Mouse (Mus musculus) monocyte, adult 2 months (primary cell): Measurements from ENCODE around the gene Ptpn3.
"Not testable (repeated sequence)": the region's sequence is repeated elsewhere in the genome, so short reads cannot be mapped to it uniquely, and the experiment has no call there.

Experiments used
- DNase-seq, 2 experiments: peaks; one replicate each; pipeline ENCODE4 v3.0.0; 2022; ENCODE audit warnings: low spot score in 2 of 2, low read depth in 1 of 2

Ptpn3 gene

DNA sequence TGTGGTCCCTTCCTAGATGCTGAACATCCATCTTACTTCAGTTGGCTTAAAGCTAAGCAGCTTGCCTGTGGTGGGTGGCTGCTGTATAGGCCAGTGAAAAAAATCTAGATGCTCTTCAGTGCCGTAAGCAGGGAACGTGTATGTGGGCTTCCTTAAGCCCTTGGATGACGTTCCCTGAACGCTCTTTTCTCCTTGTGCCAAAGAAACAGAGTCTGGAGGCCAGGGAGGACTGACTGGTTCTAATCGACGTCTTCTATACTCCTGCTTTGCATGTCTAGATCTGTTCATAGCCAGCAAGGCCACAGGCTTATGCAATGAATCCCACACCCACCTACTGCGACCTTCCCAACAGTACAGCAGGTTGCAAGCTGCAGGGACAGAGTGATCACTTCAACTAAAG is 71.3 kb downstream of the Ptpn3 start:
- no peak for DNase-seq

DNA sequence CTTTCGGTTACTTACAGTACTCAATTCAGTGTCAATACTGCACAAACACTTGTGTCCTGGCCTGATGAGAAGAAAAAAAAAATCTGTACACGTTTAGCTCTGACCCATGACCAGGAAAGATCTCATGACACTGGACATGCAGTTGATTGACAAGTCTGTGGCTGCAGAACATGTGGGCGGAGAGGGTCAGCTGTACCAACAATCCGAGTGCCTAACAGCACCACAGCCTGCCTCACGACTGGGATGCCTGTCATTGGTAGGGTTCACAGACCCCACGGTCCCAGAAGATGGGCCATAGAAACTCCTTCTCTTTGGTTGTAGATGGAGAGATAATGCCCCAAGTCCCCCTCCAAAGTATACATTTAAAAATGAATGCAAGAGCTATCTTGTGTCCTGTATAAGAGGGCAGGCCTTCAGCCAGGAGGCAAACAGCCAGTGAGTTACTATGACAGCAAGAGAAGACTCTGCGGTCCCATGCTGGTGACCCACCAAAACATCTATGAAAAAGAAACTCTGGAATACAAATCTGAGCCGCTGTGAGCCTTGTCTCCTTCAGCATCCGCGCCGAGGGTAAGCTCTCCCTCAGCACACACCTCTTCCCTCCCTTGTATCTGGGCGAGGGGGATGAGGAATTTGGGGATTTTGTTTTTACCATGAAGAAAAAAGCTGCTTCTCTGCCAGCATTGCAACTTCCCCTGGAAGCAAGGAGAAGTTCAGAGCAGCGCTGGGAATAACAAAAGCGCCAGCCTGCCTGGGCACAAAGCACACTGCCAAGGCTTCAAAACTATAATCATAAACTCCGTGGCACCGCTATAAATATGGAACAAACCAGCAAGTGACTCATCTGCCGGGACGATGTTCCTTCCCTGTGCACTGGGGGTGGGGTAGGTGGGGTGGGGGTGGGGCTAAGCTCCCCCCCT is 72.8 kb downstream of the Ptpn3 start:
- DNase-seq, result no peak

DNA sequence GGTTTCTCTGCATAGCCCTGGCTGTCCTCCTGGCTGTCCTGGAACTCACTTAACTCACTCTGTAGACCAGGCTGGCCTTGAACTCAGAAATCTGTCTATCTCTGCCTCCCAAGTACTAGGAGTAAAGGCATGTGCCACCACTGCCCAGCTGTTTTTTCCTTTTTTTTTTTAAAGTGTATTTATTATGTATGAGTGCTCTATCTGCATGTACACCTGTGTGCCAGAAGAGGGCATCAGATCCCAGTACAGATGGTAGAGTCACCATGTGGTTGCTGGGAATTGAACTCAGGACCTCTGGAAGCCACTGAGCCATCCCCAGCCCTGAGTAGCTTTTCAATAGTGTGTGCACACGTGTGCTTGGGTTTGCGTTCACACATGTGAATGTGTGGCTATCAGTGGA is 76.9 kb downstream of the Ptpn3 start:
- DNase-seq, result no peak

DNA sequence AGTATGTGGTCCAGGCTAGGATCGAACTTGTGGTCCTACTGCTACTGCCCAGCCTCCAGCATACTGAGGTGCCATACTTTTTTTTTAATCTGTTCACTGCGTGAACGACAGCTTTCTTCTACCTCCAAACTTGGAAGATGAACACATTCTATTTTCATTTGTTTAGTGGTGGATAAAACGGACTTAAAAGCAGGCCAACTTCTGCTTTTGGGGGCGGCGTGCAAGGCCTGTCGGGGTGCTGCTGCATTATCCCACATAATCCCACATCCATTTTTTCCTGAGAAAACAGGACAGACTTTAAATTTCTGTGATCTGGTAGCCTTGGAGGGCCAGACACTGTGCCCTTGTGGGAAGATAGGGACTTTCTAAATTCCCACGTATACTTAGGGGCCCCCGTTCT is 83.9 kb downstream of the Ptpn3 start:
- DNase-seq, result no peak

DNA sequence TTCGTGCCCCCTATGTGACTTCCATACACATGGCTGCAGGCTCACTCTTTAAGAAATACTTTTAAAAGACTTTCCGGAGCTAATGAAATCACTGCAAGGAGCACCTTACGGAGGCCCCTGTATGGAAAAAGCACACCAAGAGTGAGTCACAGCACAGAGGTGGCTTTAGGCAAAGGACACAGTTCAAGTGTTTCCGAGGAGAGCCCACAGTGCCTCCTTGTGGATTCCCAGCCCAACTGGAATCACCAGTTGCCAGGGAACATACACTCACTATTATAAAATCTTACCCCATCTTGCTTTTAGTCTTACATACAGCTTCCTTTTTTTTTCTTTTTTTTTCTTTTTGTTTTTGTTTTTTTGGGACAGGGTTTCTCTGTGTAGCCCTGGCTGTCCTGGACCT is 85.1 kb downstream of the Ptpn3 start:
- no peak for DNase-seq

DNA sequence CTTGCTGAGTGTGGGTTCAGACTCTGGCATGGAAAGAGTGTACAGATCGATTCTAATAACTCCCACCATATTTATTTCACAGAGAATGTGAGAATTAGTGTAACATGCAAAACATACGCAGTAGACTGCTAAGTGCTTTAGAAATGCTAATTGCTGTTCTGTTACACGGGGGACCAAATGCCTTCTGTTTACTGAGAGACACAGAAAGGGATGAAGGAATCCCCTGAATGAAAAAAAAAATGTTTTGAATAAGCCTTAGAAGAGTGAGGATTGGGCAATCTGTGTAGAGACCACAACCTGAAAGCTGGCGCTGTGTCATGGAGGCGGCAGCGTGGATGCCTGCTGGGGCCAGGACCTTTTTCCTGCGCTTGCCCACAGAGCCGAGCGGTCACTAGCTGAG is 86.8 kb downstream of the Ptpn3 start:
- no peak for DNase-seq

DNA sequence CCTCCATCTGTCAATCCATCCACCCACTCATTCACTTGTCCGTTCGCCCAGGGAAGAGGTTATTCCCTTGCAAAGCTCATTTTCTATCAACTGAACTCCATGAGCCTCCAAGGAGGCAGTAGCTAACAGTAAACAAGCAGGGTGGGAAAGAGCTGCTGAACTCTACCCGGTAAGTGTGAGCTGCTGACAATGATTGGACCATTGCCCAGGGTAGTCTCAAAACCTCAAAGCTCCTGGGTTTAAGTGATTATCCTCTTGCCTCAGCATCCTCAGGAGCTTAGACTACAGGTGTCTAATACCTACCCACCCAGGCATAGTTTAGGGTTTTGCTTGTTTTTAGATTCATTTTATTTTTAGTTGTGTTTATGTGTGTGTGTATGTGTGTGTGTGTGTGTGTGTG is 87.5 kb downstream of the Ptpn3 start:
- no peak for DNase-seq

DNA sequence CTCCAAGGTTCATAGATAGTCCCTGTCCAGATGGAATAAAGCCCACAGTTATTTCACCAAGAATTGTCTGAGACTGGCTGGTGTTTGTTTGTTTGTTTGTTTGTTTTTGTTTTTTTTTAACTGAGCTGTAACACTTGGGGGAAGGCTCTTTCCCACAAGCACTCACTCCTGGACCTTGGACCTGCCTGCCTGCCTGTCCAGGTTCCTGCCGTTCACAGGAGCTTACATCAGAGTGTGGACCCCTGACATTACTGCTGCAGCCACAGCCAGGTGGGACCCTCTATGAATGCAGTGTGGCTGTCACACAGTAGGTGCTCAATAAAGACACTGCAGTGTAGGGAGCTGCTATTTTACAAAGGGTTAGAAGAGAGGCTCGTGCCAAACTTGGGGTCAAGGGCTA is 89.9 kb downstream of the Ptpn3 start:
- no peak for DNase-seq

DNA sequence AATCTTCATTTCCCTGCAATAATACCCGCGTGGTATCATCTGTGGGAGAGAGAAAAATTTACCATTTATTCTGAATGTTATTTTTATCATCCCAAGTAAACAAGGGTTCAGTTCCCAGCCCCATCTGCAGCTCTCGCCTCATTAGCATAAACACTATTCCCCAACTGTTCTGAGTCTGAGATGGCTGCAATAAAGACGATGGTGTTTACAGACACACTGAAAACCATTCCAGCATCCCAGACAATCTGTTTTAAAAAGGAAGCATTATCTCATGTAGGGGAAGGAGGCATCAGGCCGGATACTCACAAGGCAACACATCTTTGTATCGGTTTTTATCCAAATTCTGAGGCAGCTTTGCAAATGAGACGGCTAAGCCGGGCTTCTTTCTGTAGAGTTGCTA is 95.7 kb downstream of the Ptpn3 start:
- DNase-seq, result no peak

DNA sequence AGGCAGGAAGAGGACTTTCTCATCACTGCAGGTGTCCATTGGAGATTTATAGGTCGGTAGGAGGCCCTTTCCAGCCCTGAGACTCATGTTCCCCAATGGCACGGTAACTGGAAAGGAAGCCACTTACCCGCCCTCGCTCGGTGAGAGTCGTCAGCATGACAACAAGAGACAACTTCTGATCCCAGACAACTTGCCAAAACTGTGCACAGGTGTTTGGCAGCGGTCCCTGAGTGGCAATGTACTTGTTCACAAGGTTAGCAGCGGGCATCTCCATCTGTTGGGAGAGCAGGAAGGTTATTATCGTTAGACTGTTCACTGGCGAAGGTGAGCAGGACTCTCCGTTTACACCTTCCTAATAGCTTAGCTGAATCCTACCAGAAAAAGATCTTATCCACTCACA is 96.9 kb downstream of the Ptpn3 start:
- DNase-seq, result no peak

DNA sequence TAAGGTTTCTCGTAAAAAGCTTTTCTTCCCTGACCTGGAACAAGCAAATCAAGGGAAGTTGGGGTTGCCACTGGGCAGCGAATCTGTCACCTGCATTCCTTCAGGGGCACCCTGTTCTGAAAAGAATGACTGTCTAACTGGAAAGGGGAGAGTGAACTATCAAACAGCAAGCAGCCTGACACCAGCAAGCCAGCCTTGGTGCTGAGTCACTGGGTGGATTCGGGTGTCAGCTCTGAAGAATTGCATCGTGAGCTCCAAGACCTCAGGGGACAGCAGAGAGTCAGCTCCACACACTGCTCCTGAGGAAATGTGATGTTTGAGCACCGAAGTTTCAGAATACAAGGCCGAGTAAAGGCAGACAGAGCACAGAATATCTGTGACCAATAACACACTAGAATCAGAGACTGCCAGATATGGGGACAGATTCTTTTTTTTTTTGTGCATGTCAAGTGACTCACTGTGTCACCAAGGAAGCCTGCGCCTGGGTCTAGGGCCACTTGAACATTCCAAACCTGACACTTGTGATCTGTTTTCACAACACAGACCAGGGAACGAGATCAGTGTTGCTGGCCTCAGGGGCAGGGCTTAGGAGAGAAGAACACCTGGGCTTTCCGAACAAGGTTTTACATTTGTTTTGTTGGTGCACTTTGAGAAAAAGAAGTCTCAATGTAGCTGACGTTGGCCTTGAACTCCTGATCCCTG is 98.8 kb downstream of the Ptpn3 start:
- DNase-seq, result no peak

DNA sequence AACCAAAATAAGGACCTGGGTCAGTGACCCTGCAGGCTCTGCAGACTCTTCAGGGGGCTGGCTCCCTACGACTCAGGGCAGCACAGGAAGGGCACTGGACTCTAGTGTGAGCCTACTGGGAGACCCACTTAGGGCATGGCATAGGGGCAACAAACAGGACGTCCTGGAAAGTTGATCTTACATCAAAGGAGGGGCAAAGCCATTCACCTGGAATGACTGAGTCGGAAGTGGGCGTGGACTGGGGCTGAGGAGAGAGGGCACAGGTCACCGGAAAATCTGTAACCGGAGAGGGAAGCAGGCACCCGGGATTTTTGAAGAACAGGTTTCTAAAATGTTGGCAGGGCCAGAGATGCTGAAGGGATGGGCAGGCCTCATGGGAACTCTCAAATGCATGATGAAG is 99.5 kb downstream of the Ptpn3 start:
- DNase-seq, result no peak

DNA sequence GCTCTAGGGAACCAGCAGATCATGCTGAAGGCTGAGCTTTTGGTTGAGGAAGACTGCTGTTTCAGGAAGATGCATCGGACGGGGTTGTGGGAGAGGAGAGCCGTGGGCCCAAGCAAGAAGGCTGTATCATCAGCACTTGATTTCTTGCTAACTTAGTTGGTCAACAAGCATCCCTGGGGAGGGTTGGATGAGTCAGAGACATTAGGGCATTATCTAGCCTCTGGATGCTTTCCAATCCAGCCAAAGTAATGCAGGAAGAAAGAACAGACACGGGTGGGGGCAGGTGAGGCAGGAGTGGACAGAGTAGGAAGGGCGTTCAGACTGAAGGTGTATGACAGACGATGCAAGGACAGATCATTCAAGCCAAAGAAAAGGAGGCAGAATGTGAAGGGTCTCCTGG is 101.0 kb downstream of the Ptpn3 start:
- no peak for DNase-seq

DNA sequence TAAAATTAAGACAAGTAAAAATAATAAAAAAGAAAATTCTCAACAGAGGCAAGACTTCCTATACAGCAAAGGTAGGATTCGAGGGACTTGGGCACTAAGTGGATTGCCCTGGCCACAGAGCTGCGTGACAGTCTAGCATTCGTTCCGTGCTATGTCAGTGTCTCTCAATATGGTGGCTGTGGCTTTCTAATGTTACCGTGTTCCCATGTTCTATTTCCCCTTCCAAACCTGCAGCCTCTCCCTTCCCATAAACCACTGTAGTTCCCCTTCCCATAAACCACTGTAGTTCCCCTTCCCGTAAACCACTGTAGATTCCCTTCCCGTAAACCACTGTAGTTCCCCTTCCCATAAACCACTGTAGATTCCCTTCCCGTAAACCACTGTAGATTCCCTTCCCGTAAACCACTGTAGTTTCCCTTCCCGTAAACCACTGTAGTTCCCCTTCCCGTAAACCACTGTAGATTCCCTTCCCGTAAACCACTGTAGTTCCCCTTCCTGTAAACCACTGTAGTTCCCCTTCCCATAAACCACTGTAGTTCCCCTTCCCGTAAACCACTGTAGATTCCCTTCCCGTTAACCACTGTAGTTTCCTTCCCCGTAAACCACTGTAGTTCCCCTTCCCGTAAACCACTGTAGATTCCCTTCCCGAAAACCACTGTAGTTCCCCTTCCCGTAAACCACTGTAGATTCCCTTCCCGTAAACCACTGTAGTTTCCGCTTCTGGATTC is 102.8 kb downstream of the Ptpn3 start:
- DNase-seq, result not testable (repeated sequence)

DNA sequence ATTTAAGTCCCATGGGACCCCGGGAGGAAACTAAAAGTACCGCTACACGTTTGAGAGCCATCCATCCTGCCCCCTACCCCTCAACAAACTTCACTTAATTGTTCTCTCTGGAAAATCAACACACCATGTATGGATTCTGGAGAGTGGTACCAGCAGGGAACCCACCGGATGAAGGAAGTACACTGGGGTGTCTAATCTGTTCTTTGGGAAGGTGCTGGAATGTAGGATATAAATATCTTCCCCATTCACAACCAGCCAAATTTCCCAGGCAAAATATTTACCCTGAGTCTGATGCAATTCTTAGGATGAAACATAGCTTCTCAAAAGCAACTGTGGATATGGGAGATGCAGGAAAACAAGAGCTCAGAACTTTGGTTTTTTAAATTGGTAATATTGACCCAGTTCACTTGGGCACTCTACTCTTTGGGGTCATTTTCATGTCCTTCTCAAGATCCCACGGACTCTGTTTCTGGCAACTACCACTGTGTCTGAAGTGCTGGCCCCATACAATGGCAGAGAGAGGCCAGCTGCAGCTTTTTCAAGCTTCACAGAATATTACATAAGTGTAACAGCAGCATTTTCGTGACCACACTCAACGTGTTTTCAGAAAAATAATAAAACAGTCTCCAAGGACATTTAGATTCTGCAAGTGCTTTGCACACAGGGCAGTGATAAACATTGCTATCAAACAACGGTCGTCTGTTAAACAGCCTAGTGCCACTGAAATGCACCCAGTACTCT is 109.9 kb downstream of the Ptpn3 start:
- DNase-seq, result no peak

DNA sequence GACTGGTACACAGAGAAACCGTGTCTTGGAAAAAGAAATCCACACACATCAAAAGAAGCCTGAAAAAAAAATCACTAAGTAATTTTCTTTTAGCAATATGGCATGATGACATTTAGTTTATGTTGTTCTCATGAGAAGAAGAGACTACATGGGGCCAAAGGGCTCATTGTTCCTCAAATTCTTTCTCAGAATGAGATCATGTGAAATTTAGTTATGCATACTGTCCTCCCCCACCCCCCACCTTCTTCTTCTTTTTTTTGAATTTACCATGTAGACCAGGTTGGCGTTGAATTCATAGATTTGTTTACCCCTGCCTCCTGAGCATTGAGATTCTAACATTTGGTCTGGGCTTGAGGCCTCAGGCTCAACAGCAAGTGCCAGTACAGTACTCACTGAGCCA is 111.8 kb downstream of the Ptpn3 start:
- DNase-seq, result no peak

DNA sequence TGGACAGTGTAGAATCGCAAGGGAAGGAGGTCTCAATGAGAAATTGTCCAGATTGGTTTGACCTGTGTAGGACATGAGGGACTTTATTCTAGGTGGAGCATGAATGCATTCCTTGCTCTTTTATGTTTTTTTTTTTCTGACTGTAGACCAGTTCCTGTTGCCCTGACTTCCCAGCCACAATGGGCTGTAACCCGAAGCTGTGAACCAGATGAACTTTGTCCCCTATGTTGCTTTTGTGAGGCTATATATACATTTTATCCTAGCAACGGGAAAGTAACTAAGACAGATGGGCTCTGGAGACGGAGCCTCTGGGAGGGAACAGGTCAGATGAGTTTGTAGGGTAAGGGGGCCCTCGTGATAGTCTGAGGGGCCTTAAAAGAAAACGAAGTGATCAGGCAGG is 115.6 kb downstream of the Ptpn3 start:
- DNase-seq, result no peak

DNA sequence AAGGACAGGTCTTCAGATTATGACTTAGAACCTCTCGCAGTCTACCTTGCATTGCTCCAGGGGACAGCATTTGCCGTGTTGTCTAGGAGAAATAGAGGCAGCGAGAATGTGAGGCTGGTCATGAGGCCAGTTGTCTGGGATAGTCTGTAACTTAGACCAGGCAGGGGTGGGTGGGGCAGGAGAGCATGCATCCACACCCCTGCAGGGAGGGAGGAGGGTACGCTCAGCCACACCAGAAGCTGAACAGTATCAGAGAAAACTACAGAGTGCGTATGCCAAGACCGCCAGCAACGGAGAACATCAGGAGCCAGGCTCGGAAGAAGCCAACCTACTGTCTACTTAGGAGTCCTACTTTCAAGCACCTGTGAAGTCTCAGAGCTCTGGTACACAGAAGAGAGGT is 116.2 kb downstream of the Ptpn3 start:
- DNase-seq, result no peak

DNA sequence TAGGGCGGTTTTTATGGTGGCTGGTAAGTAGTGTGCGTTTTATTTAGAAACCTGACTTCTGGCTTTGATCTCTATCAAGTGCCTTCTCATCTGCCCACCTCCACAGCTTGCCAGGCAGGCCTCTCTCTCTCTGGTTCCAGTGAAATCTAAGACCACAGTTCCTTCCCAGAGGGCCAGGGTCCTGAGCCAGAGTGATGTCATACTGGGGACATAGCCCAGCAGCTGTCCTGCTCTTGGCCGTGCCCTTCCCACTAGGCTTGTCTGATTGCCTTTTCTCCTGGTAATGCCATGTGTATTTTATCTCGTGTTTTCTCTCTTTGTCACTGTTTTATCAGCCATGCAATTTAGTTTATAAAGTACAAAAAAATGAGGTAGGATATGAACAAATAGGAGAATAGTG is 118.1 kb downstream of the Ptpn3 start:
- no peak for DNase-seq

DNA sequence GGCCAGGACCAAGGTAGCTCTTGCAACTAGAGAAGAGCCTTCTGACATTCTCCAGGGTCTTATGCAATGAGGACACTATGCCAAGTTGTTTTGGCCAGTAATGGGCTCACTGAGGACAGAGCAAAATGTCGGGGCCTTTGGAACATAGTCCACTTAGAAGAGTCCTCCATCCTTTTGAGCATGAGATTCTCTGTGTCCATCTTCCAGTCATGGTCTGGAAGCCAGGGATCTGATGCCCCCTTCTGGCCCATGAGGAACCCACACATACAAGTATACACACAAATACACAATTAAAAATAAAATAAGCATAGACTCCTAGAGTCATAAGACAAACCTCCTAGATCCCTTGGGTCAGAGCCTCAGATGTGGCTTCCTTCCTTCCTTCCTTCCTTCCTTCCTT is 120.1 kb downstream of the Ptpn3 start:
- DNase-seq, result no peak

DNA sequence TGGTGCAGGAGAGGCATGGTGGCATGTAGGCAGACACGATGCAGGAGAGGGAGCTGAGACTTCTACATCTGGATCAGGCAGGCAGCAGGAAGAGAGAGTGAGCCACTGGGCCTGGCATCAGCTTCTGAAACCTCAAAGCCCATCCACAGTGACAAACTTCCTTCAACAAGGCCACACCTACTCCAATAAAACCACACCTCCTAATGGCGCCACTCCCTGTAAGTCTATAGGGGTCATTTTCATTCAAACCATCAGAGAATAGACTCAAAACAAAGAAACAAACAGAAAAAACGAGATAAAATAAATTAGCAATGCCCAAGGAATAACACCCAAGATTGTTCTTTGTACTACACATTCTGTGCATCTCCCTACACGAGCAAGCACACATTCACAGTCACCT is 122.8 kb downstream of the Ptpn3 start:
- DNase-seq, result no peak
